Mouse (Mus musculus): ENCODE data around the gene Cep295nl.
"Not testable (repeated sequence)": the region's sequence is repeated elsewhere in the genome, so short reads cannot be mapped to it uniquely, and the experiment has no call there.

Gene Cep295nl

DNA sequence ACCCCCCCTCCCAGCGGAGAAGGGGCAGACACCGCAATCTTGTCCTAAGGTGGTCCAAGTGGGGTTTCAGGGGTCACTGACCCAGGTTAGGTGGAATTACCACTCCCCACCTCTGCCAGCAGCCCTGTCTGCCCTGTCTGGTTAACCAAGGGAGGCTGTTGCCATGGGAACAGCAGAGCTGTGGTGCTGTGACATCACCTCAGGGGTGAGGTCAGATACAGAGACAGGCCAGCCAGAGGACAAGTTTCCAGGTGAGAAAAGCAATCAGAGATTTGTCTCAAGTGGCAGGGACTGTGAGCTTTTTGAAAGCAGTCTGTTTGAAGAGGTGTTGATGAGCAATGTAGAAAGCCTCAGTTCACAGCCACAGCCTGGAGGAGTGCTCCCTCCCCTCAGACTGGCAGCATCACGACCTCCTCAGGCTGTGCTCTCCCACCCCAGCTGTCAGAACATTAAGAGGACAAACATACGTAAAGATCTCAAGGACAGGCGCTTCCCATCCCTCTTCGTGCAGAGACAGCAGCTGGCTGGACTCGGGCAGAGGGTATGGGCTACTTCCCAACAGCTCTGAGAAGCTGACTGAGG, at the start of gene Cep295nl:
Gene Cep295nl, minus strand, starts transcription at position 101 of the 582 bp plus-strand sequence.
- in situ Hi-C loops (cut with MboI, MseI), result no loop called here

GRCm38 (mm10) chr11:118387816-118388215, 45.5 kb upstream of the Cep295nl start:
- in situ Hi-C loops (cut with MboI, MseI), result not testable (repeated sequence)

GRCm38 (mm10) chr11:118379251-118380009, 37.1 kb upstream of the Cep295nl start:
- in situ Hi-C loops (cut with MboI, MseI), result no loop called here

DNA sequence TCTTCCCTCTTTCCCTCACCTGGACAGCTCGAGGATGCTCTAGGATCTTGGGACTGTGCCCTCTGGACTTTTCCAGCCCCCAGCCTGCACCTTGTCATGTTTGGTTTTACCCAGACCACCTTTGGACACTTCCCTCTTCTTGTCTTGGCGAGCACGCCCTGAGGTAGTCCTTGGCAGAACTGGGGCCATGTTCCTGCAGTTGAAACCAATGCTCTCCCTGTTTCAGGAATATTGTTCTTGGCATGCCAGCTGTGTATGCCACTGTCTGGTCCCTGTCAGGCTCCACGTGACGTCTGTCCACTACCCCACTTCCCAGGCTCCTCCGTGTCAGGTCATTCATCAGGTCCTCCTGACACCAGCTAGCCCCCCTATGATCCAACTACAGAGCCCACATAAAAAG, 36.4 kb upstream of the Cep295nl start:
- in situ Hi-C loops (cut with MboI, MseI), result no loop called here

- in situ Hi-C loops (cut with MboI, MseI), result not testable (repeated sequence)
Observed at GRCm38 (mm10) chr11:118376323-118376722, 34.0 kb upstream of the Cep295nl start.

GRCm38 (mm10) chr11:118375881-118376280, 33.6 kb upstream of the Cep295nl start:
- in situ Hi-C loops (cut with MboI, MseI), result no loop called here

DNA sequence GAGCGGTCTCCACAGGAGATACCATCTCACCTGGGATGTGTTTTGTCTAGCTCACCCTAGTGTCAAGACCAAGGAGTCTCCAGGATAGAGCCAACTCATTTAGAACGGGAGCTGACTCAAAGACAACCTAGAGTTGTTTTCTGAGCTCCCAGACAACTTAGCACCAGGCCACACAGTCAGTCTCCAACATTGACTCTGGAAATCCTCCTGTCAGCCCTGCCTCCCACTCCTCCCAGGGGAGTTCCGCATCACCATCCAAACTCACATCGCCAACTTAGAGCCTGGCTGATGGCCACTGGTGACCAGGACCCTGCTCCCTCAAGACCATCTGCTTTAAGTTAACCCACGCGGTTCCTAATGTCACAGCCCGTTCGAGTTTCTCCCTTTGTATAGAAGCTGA, 33.2 kb upstream of the Cep295nl start:
- in situ Hi-C loops (cut with MboI, MseI), result no loop called here

- in situ Hi-C loops (cut with MboI, MseI), result no loop called here
Observed at GRCm38 (mm10) chr11:118375006-118375405, 32.7 kb upstream of the Cep295nl start.

DNA sequence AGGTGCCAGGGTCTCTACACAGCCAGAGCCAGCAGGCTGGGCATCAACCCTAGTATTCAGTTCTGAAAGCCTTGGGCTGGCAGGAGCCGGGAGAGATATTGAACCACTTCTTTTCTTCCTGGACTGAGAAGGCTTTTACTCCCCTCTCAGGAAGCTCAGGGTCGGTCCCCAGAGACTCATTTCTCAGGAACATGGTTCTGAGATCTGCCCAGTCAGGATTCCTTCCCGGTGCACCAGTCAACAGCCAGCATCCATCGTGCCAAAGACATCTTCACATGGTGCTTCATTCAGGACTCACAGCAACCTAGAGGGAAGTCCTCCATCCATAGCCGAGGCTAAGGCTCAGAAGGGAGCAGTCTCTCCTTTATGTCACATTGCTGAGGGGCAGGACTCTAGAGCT, 32.2 kb upstream of the Cep295nl start:
- in situ Hi-C loops (cut with MboI, MseI), result no loop called here

DNA sequence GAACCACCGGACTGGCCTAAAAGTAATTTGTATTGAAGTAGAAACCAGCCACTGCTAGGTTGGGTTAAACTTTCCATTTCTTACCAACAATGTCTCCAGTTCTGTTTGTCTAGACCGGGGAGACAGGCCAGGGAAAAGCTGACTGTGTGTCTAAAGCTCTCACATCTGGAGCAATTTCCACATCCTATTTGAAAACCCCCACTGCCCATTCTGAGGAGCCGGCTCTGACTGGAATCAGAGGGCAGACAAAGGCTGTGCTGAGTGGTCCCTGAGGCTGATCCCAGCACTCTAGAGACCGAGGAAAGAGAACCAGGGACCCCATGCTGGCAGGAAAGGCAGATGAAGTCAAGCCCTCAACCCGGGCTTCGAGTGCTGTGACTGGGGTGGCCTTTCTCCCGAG, 30.3 kb upstream of the Cep295nl start:
- in situ Hi-C loops (cut with MboI, MseI), result no loop called here

DNA sequence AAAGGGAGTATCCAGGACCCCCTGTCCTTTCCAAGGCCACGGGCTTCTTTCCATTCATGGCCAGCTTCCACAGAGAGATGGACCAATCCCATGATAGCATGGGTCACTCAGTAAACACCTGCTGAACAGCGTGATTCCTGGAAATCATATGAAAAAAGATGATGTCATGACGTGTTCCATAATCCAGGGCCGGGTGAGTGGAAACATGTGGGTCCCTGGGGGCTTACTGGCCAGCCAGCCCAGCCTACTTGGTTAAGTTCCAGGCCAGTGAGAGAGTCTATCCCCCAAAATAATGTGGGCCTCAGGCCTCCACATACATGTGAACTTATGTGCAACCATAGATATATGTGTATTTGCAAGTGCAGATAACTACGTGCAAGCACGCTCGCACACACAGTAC, 29.6 kb upstream of the Cep295nl start:
- in situ Hi-C loops (cut with MboI, MseI), result no loop called here

GRCm38 (mm10) chr11:118369657-118370056, 27.4 kb upstream of the Cep295nl start:
- in situ Hi-C loops (cut with MboI, MseI), result no loop called here

GRCm38 (mm10) chr11:118369251-118369650, 27.0 kb upstream of the Cep295nl start:
- in situ Hi-C loops (cut with MboI, MseI), result no loop called here

- in situ Hi-C loops (cut with MboI, MseI), result no loop called here
Observed at GRCm38 (mm10) chr11:118368330-118368729, 26.0 kb upstream of the Cep295nl start.

GRCm38 (mm10) chr11:118366559-118366958, 24.3 kb upstream of the Cep295nl start:
- in situ Hi-C loops (cut with MboI, MseI), result no loop called here

GRCm38 (mm10) chr11:118366108-118366507, 23.8 kb upstream of the Cep295nl start:
- in situ Hi-C loops (cut with MboI, MseI), result no loop called here

DNA sequence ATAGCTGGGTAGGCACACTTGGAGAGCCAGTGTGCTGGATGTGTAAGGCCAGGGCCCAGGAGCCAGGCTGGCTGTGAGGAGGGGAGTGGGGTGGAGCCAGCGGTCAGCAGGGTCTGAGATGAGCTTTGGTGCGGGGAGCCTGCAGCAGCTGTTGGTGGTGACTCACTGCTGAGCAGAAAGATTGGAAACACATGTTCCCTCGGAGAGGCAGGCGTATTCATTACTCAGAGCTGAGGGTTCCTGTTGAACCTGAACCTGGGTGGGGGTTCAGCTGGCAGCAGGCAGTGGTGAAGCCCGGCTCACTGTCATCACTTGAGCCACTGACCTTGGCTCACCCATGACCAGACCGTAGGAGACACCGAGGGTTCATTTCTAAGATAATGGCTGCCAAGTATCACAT, 22.9 kb upstream of the Cep295nl start:
- in situ Hi-C loops (cut with MboI, MseI), result no loop called here

DNA sequence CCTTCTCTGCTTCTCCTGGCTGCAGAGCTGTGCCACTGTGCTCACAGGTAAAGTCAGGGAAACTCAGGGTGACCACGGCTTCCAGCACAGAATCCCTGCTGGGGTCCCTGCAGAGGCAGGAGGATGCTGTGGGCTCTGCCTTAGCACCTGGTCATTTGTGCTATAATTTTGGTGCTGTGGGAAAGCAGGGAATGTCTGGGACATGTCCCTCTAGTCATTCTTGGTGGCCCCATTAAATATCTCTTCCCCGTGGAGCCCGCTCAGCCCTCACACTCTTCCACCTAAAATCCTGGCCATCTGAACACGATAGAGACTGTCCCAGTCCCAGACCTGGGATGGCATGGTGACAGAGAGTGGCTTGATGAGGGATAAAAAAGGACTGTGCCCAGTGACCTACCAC, 21.7 kb upstream of the Cep295nl start:
- in situ Hi-C loops (cut with MboI, MseI), result loop anchor here (5.0 kb wide), 1 partner anchor 37 kb away; no protein-coding TSS in a partner anchor

DNA sequence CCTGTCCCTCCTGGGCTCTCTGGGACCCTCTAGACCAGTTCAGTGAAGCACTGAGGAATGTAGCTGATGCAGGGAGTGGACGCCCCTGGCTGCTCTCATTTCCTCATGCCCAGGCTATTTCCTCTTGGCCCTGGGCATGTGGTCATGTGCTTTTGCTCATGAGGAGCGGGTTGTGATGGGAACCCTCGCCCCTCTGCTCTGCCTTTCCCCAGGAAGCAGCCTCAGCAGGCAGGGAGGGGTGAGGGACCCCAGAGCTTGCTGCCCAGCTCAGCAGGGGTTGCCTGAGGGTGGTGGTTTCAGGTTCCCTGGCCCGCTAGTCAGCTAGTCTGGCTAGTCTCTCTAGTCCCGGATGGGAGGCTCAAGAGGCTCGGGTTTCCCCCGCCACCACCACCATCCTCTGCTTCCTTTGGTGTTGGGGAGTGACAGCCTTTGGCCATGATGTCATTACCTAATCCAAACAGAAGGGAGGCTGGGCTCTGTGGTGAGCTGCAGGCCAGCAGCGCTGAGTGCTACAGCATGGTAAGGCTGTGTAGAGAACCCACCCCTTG, 20.7 kb upstream of the Cep295nl start:
- in situ Hi-C loops (cut with MboI, MseI), result loop anchor here (5.0 kb wide), 1 partner anchor 36 kb away; no protein-coding TSS in a partner anchor

DNA sequence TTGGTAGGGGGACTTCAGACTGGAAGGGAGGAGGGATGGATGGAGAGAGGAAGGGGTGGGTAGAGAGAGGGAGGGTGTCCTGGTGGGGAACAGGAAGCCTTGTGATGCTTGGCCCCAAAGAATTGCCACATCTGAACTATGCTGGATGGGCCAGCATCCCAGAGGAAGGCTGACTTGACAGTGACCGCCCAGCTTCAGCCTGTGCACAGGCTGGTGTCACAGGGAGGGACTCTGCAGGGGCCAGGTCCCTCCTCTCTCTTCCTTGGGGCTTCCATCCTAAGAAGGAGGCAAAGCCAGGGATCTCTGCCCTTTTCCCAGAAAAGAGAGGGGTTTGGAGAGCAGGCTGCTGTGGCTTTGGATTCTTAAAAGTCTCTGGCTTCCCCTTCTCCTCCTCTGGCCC, 20.2 kb upstream of the Cep295nl start:
- in situ Hi-C loops (cut with MboI, MseI), result loop anchor here (5.0 kb wide), 1 partner anchor 35 kb away; no protein-coding TSS in a partner anchor

DNA sequence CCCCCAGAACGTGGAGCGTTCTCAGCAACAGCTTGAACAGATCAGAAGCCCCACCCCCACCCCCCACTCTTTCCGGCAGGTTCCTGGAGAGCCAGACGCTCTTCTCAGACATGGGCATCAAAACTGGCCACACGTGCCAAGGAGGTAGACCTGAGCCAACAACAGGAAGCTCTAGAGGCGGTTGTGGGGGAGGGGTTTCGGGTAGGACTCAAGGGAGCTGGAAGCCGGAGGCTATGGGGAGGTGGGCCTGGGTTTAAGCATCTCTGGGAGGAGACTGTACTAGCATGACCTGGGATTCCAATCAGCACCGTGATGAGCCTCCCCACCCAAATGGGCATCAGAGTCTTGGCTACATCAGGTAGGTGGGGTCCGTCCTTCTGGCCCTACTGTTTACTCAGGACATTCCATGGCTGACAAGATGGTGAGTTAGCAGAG, 18.6 kb upstream of the Cep295nl start:
- in situ Hi-C loops (cut with MboI, MseI), result loop anchor here (5.0 kb wide), 1 partner anchor 34 kb away; no protein-coding TSS in a partner anchor

DNA sequence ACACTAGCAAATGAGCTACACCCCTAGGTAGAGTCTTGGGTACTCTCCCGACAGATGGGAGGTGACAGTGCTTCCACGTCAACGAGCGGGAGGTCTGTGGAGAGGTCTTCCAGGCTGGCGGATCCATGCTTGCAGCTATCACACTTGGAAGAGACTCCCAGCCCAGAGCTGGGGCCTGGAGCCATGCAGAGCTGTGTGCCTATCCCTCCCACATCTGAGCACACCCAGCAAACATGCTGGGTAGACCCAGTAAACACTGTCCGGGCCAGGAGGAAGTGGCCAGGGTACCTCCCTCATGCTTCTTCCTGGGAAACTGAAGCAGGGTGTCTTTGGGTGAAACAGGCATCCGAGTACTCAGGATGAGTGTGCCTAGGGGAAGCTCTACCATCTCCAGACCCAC, 18.2 kb upstream of the Cep295nl start:
- in situ Hi-C loops (cut with MboI, MseI), result loop anchor here (5.0 kb wide), 1 partner anchor 33 kb away; no protein-coding TSS in a partner anchor

- in situ Hi-C loops (cut with MboI, MseI), result no loop called here
Observed at GRCm38 (mm10) chr11:118355640-118356039, 13.3 kb upstream of the Cep295nl start, which contains the start of gene Timp2. Timp2 (minus strand) TSS chr11:118355740.
